Mouse (Mus musculus) embryonic facial prominence, embryonic 14.5 days (tissue): ENCODE results near the gene Tbc1d10c. TPM values are rescaled to one million over a fixed set of nuclear protein-coding genes. Genes with fewer than 3 reads are reported as not detected.
A peak's percentile ranks its signal among the peaks of the same experiment; 100 is the strongest.

Source experiments
- ATAC-seq: fragments of 200-750 bp; cut with Nextera tagmentation; 2 replicates; pipeline ENCODE4 v1.8.0; 2017; ENCODE audit warnings: low read depth, moderate number of reproducible peaks, moderate TSS enrichment
- DNase-seq: peaks from one replicate; pipeline ENCODE4 v3.0.0-alpha.2; 2015; ENCODE audit warnings: low spot score
- H3K27ac ChIP-seq: fragments of 300-500 bp; sonication (generic); replicated peaks from 2 replicates; pipeline ENCODE4 v1.5.1; 2014; ENCODE audit warnings: low read depth, mild to moderate bottlenecking, low read length, moderate library complexity
- H3K27me3 ChIP-seq: fragments of 300-500 bp; sonication (generic); replicated peaks from 2 replicates; pipeline ENCODE4 v1.6.1; 2014; ENCODE audit warnings: low read length; ENCODE audit not compliant: control insufficient read depth, insufficient read depth
- H3K36me3 ChIP-seq: fragments of 300-500 bp; sonication (generic); 2 replicates; pipeline ENCODE4 v1.6.1; 2014; ENCODE audit warnings: low read length, mixed read lengths; ENCODE audit not compliant: control insufficient read depth, insufficient read depth
- H3K4me1 ChIP-seq: fragments of 300-500 bp; sonication (generic); 2 replicates; pipeline ENCODE4 v1.6.1; 2014; ENCODE audit warnings: antibody characterized with exemption, low read length; ENCODE audit not compliant: control insufficient read depth, insufficient read depth
- H3K4me2 ChIP-seq: fragments of 300-500 bp; sonication (generic); 2 replicates; pipeline ENCODE4 v1.6.1; 2014; ENCODE audit warnings: low read depth, mild to moderate bottlenecking, low read length, moderate library complexity, mixed read lengths
- H3K4me3 ChIP-seq: fragments of 300-500 bp; sonication (generic); 2 replicates; pipeline ENCODE4 v1.5.1; 2014; ENCODE audit warnings: low read depth, mild to moderate bottlenecking, low read length
- H3K9ac ChIP-seq: fragments of 300-500 bp; sonication (generic); 2 replicates; pipeline ENCODE4 v1.6.1; 2014; ENCODE audit warnings: low read depth, mild to moderate bottlenecking, low read length, moderate library complexity, mixed read lengths
- H3K9me3 ChIP-seq: fragments of 300-500 bp; sonication (generic); 2 replicates; pipeline ENCODE4 v1.6.1; 2016; ENCODE audit warnings: low read length; ENCODE audit not compliant: control insufficient read depth
- WGBS: fragments of 180-500 bp; shearing (Covaris S2); extraction: QIAGEN DNeasy Blood & Tissue Kit; methylation state at CpG from one replicate; pipeline ENCODE4 v1.1.7; 2014; 5-methylcytosine and 5-hydroxymethylcytosine counted together
- polyA plus RNA-seq: library from polyadenylated mRNA; unstranded; fragments of >200 nt; fragmentation: Nextera tagmentation; extraction: Ambion mirVana; gene quantifications from 2 replicates; pipeline ENCODE4 v1.2.1, GENCODE M21; 2014

Gene Tbc1d10c
- polyA plus RNA-seq = 3.6 and 3.8 TPM in 2 replicates

- WGBS = 53% methylated on average over 4 of the region's 4 CpGs
- peak within 1 kb of the TSS; percentile 91 for H3K27ac ChIP-seq
- H3K36me3 ChIP-seq = peaks cover 28% of the 10 kb centered on the region
- peak within 1 kb of the TSS; percentile 94 for H3K4me3 ChIP-seq
- ATAC-seq (no peak), DNase-seq (no peak)
- no peaks in the 10 kb centered on the region for H3K9me3 ChIP-seq
- peak within 1 kb of the TSS; percentile 96 for H3K9ac ChIP-seq
- peaks cover 17% of the 10 kb centered on the region for H3K4me1 ChIP-seq
- H3K27me3 ChIP-seq = no peaks in the 10 kb centered on the region
- peak within 1 kb of the TSS; percentile 91 for H3K4me2 ChIP-seq
Measured at GRCm38 (mm10) chr19:4190831-4191334, at the start of gene Tbc1d10c. TSS of gene Tbc1d10c (minus strand) at chr19:4191284.

- Histone ChIP-seq H3K4me2 (no peak overlapping the region), H3K4me1 (no peaks in the 10 kb centered on the region), H3K9ac (no peak overlapping the region), H3K9me3 (no peaks in the 10 kb centered on the region), H3K27ac (no peak overlapping the region), H3K27me3 (no peaks in the 10 kb centered on the region), H3K4me3 (no peak overlapping the region), H3K36me3 (no peaks in the 10 kb centered on the region)
- WGBS = 40% methylated on average over 8 of the region's 8 CpGs
- DNase-seq (no peak), ATAC-seq (no peak)
Measured at GRCm38 (mm10) chr19:4240247-4240668, 49.2 kb upstream of the Tbc1d10c start.

DNA sequence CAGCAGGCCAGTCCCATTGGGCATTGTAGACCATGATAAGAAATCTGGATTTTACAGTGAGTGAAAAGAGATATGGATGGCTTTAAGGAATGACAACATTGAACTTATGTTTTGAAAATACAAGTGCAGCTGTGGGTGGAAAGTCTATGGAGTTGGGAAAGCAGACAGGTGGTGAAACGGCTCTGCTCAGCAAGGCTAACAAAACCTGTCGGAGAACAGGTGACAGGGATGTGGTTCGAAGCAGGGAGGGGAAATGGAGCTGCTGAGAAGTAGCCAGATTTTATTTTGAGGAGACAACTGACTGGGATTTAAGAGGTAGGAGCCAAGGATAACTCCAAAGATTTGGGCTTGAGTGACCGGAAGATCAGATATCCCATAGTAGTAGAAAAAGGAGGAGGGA is 43.5 kb upstream of the Tbc1d10c start:
- Histone ChIP-seq H3K27me3 (no peaks in the 10 kb centered on the region), H3K9ac (no peak overlapping the region), H3K9me3 (no peaks in the 10 kb centered on the region), H3K4me2 (no peak overlapping the region), H3K27ac (no peak overlapping the region), H3K4me1 (peaks cover 10% of the 10 kb centered on the region; the same call in 1 of the 2 replicates), H3K36me3 (no peaks in the 10 kb centered on the region), H3K4me3 (no peak overlapping the region)
- DNase-seq = no peak
- ATAC-seq = no peak
- 63% methylated on average over 4 of the region's 4 CpGs for WGBS

GRCm38 (mm10) chr19:4232651-4233050 is 41.6 kb upstream of the Tbc1d10c start:
- no peak for DNase-seq
- Histone ChIP-seq H3K9me3 (no peaks in the 10 kb centered on the region), H3K4me1 (peaks cover 10% of the 10 kb centered on the region; the same call in 1 of the 2 replicates), H3K4me3 (no peak overlapping the region), H3K27me3 (no peaks in the 10 kb centered on the region), H3K4me2 (peak overlapping the region; percentile 85), H3K36me3 (no peaks in the 10 kb centered on the region), H3K27ac (no peak overlapping the region), H3K9ac (peak overlapping the region; percentile 73; the same call in 1 of the 2 replicates)
- 85% methylated on average over 7 of the region's 7 CpGs for WGBS
- no peak for ATAC-seq

- Histone ChIP-seq H3K4me2 (peak overlapping the region; percentile 85), H3K27ac (peak overlapping the region; percentile 61; the same call in 1 of the 2 replicates), H3K27me3 (no peaks in the 10 kb centered on the region), H3K36me3 (no peaks in the 10 kb centered on the region), H3K4me1 (peaks cover 10% of the 10 kb centered on the region; the same call in 1 of the 2 replicates), H3K4me3 (peak overlapping the region; percentile 59), H3K9me3 (no peaks in the 10 kb centered on the region), H3K9ac (peak overlapping the region; percentile 73)
- 72% methylated on average over 2 of the region's 2 CpGs for WGBS
- ATAC-seq (no peak), DNase-seq (no peak)
Measured at GRCm38 (mm10) chr19:4232186-4232572, 41.1 kb upstream of the Tbc1d10c start.

DNA sequence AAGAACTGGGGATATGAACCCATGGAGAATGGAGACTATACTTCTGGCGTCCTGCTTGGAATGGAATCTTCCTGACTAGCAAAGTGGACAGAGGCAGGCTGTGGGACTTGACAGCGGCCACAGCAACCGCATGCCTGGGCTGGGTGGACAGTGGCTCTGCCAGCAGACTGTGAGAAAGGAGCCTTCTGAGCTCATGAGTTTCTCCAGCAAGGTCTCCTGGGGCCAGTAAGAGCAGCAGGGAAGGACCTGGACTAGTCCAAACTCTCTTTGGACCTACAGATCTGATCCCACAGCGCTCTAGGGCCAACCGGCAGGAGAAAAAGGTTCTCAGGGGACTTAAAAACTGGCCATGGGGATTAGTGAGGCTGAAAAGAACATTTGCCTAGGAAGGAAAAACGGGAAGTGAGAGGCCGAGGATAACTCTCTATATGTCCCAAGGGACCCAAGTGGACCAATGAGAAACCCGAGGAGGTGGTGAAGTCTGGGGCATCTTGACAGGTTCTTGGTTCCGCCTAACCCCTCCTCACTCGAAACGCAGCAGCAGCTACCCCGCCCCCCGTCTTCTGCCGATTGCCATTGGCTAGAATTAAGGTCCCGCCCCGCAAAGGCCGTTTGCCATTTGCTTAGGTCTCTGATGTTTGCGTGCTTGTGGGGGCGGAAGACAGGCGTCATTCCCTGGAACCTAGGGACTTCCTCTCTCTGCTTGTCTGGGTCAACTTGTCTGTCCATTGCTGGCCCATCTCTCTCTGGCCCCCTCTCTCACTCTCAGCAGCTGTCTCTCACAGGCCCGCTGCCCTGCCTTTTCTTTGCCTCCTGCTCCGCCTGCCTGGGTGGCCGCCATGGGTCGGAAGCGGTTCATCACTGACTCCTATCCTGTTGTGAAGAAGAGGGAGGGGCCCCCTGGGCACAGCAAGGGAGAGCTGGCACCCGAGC is 40.4 kb upstream of the Tbc1d10c start, which contains the start of gene Pold4:
Pold4 (plus strand) TSS at position 647 of the 933 bp plus-strand sequence.
- peak; percentile 93 for ATAC-seq
- H3K27ac ChIP-seq = peak within 1 kb of the TSS; percentile 61; the same call in 1 of the 2 replicates
- H3K36me3 ChIP-seq = no peaks in the 10 kb centered on the region
- DNase-seq = peak; percentile 98
- H3K9me3 ChIP-seq = no peaks in the 10 kb centered on the region
- peaks cover 10% of the 10 kb centered on the region; the same call in 1 of the 2 replicates for H3K4me1 ChIP-seq
- peak within 1 kb of the TSS; percentile 73 for H3K9ac ChIP-seq
- H3K4me2 ChIP-seq = peak within 1 kb of the TSS; percentile 85
- 9% methylated on average over 25 of the region's 26 CpGs for WGBS
- no peaks in the 10 kb centered on the region for H3K27me3 ChIP-seq
- peak within 1 kb of the TSS; percentile 59 for H3K4me3 ChIP-seq

DNA sequence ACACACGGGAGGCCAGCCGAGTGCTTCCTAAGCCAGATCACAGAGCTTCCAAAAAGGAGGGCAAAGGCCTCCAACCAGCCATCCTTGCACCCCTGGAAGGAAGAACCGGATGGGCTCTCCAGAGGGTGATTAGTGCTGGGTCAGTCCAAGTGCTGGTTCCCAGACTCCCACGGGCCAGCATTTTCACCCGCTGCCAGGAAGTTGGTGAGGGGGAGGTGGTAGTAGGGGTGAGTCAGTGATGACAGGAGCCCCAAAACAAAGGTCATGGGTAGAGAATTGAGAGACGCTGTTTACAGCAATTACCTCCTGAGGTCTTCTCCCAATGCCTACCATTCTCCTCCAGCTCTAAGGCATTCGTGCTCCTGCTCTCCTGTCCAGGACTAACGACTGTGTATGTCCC is 39.3 kb upstream of the Tbc1d10c start:
- WGBS = 69% methylated on average over 8 of the region's 8 CpGs
- Histone ChIP-seq H3K4me1 (peaks cover 10% of the 10 kb centered on the region; the same call in 1 of the 2 replicates), H3K36me3 (no peaks in the 10 kb centered on the region), H3K9ac (no peak overlapping the region), H3K27me3 (no peaks in the 10 kb centered on the region), H3K9me3 (no peaks in the 10 kb centered on the region), H3K4me3 (no peak overlapping the region), H3K27ac (no peak overlapping the region), H3K4me2 (no peak overlapping the region)
- DNase-seq (no peak), ATAC-seq (no peak)

- peaks cover 10% of the 10 kb centered on the region; the same call in 1 of the 2 replicates for H3K4me1 ChIP-seq
- ATAC-seq = no peak
- no peak for DNase-seq
- no peak overlapping the region for H3K9ac ChIP-seq
- no peaks in the 10 kb centered on the region for H3K36me3 ChIP-seq
- no peak overlapping the region for H3K4me3 ChIP-seq
- no peaks in the 10 kb centered on the region for H3K9me3 ChIP-seq
- H3K27me3 ChIP-seq = no peaks in the 10 kb centered on the region
- H3K4me2 ChIP-seq = no peak overlapping the region
- H3K27ac ChIP-seq = no peak overlapping the region
- 42% methylated on average over 5 of the region's 9 CpGs for WGBS
Measured at GRCm38 (mm10) chr19:4229451-4230076, 38.5 kb upstream of the Tbc1d10c start.
